Mouse (Mus musculus): ENCODE data around the gene Spag8. TPM values are rescaled to one million over a fixed set of nuclear protein-coding genes. Genes with fewer than 3 reads are reported as not detected.

Gene Spag8
- not detected for polyA plus RNA-seq (2014; fragmentation: Illumina TruSeq; extraction: RNeasy Lipid Tissue Mini Kit (QIAGEN cat#74804); ENCODE audit: low read depth, low replicate concordance)

DNA sequence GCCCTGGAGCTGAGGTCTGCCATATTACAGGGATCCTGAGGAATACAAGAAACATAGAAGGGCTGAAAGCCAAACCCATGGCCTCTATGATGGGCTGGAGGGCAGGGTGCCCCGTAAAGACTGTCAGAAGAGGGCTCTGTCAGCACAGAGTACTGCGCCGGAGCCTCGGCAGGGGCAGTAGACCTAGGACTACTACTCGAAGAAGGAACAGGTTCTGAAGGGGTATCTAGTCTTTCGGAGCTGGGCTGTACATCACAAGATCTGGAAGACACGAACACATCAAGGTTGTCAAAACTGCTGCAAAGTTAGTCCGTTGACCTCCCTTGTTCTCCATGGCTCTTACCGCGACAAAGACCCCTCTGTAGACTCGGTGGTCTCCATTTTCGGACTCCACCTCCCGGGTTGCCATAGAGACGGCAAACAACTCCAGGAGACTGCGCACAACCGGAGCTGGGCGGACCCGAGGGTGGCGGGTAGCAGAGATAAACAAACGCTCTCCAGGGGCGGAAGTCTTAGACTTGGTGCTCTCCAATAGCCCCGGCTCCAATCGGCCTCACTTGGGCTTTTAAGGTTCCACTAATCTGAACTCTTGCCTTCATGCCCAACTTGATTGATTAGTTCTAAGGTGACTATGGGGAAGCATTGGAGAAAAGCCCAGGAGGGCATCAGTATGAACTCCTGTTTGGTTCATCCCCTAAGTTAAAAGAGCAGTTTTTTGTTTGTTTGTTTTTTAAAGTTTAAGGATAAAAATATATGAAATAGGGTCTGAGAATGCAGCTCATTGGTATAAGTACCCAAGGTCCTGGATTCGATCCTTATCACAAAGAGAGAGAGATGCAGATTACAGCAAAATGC is at the start of gene Spag8:
Gene Spag8, minus strand, starts transcription at position 434 of the 855 bp plus-strand sequence.

DNA sequence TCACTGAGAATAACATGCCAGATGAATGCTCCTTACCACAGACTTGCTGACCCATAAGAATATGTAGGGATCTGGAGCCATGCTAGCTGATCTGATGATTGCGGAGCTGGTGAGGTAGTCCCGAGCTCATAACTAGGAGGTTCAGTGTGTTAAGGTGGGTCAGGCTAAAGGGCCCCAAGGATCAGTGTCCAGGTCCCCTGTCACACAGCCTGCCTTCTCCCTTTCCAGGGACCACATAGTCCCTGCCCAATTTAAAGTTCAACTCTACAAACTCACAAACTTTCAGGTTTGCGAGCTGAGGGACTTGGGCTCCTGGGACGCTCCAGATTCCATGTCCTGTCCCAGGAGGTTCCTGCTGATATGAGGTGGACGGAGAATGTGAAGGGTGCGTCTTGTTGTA is 47.3 kb upstream of the Spag8 start, which contains the start of gene Olfr70:
Gene Olfr70, minus strand, starts transcription at position 101 of the 400 bp plus-strand sequence.

DNA sequence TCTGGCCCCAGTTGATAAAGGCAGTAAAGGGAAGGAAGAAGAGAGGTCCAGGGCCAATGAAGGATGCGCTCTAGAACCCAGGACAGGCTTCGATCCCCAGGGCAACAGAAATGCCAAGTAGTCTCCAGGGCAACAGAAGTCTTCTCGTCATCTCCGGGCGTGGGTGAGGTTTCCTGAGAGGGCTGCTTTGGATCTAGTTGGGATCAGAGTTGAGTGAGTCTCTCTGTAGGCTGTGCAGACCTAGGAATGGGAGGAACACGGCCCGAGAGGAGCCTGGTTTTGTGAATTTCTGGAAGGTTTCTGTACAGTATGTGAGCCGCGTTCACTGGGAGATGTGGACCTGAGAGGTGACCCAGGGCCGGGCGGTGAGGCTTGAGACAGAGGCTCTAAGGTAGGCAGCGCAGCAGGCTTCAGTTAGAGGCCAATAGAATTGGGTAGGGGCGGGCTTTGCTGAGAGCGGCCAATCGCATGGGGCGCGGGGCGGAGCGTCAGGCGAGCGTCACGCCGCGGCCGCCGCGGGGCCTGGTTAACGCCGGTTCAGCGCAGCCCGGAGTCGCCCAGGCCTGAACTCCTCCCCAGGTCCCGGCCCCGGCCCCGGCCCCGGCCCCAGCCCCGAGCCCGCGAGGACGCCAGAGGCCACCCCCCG is 15.5 kb upstream of the Spag8 start, which contains the start of the genes Tmem8b and Fam221b:
Gene Tmem8b, plus strand, starts transcription at position 190 of the 646 bp plus-strand sequence.
Gene Fam221b, minus strand, starts transcription at position 364 of the 646 bp plus-strand sequence.

DNA sequence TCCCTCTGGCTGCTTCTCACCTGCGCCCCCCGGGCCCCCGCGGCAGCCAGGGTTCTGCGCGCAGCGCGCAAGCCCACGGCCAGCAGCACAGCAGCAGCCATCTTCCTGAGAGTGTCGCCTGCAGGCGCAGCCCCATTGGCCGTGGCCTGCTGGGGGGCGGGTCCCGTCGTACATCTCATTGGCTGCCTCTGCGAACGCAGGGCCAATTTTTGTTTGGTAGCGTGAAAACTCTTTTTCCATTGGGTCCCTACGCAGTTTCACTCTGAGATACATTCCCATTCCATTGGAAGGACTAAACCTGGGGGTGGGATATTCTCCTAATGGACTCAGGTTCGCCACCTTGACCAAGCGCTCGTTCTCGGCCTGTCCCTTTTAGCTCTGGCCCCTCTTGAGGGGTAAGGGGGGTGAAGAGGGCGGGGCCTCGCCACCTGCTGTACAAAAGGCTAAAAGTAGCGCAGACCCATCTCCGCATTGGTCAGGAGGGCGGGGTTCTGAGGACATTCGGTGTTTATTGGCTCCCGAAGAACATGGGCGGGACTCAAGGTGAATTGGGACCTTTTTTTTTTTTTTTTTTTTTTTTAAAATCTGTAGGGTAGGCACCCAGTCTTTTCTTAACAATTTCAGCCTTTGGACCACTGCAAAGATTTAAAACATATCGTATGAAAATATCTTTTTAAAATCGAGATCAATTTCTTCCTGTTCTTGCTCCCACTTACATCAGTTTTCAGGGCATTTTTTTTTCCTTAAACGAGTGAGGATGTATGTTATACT is 3.1 kb upstream of the Spag8 start, which contains the start of gene Hint2:
Gene Hint2, minus strand, starts transcription at position 128 of the 771 bp plus-strand sequence.

DNA sequence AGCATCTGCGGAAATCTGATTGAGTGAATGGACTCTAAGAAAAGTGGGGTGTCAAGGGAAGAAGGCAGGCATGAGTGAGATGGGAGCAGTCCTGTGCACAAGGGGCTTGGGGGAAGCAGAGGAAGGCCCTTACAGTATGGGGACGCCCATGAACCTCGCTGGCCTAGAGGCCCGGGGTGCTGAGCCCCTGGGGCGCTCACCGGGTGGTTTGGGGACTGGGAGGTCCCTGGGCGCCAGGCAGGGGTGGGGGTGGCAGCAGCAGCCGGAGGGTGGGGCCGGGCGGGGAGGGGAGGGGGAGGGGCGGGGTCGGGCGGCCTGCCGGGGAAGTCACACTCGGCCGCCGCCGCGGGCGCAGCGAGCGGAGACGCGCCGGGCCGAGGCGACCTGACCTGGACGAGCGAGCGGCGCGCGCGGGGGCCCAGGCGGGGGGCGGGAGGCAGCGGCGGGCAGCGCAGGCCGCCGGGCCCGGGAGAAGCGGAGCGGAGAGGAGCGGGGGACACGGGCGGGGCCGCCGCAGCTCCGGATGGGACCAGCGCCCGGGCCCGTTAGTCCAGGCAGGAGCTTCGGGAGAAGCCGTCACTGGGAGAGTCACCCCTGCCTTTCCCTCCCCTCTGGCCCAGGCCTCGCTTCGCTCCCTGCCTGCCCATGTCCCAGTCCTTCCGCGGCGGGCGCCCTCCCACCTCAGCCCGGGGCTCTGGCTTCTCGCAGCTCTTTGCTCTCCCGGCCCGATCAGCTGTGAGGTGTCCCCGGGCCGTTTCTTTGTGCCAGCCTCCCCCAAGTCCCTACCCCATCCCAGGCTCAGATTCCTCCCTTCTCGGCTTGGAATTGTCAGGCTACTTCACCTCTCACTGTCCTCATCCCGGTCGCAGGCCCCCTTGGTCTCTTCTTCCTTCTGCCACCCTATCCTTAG is 22.1 kb downstream of the Spag8 start, which contains the start of gene Npr2:
Gene Npr2, plus strand, starts transcription at position 890 of the 910 bp plus-strand sequence.

Other genes starting within 250 kb of the Spag8 start
- gene Fam166b, start 224.5 kb downstream of the Spag8 start, polyA plus RNA-seq (2014; fragmentation: Illumina TruSeq; extraction: RNeasy Lipid Tissue Mini Kit (QIAGEN cat#74804); ENCODE audit: low read depth, low replicate concordance), result not detected
- 0.37 TPM for gene Tesk1, start 211.7 kb downstream of the Spag8 start, polyA plus RNA-seq (2014; fragmentation: Illumina TruSeq; extraction: RNeasy Lipid Tissue Mini Kit (QIAGEN cat#74804); ENCODE audit: low read depth, low replicate concordance)
- gene Cd72, start 199.0 kb downstream of the Spag8 start, polyA plus RNA-seq (2014; fragmentation: Illumina TruSeq; extraction: RNeasy Lipid Tissue Mini Kit (QIAGEN cat#74804); ENCODE audit: low read depth, low replicate concordance), result 3.3 TPM
- not detected for gene Sit1, start 169.9 kb downstream of the Spag8 start, polyA plus RNA-seq (2014; fragmentation: Illumina TruSeq; extraction: RNeasy Lipid Tissue Mini Kit (QIAGEN cat#74804); ENCODE audit: low read depth, low replicate concordance)
- gene Ccdc107, start 160.7 kb downstream of the Spag8 start, polyA plus RNA-seq (2014; fragmentation: Illumina TruSeq; extraction: RNeasy Lipid Tissue Mini Kit (QIAGEN cat#74804); ENCODE audit: low read depth, low replicate concordance), result 19.9 TPM
- not detected for gene Arhgef39, start 153.9 kb downstream of the Spag8 start, polyA plus RNA-seq (2014; fragmentation: Illumina TruSeq; extraction: RNeasy Lipid Tissue Mini Kit (QIAGEN cat#74804); ENCODE audit: low read depth, low replicate concordance)
- gene Car9, start 146.6 kb downstream of the Spag8 start, polyA plus RNA-seq (2014; fragmentation: Illumina TruSeq; extraction: RNeasy Lipid Tissue Mini Kit (QIAGEN cat#74804); ENCODE audit: low read depth, low replicate concordance), result not detected
- gene Tpm2, start 129.8 kb downstream of the Spag8 start, polyA plus RNA-seq (2014; fragmentation: Illumina TruSeq; extraction: RNeasy Lipid Tissue Mini Kit (QIAGEN cat#74804); ENCODE audit: low read depth, low replicate concordance), result 3.7 TPM
- 14.6 TPM for gene Creb3, start 91.3 kb downstream of the Spag8 start, polyA plus RNA-seq (2014; fragmentation: Illumina TruSeq; extraction: RNeasy Lipid Tissue Mini Kit (QIAGEN cat#74804); ENCODE audit: low read depth, low replicate concordance)
- 14.8 TPM for gene Tln1, start 90.9 kb downstream of the Spag8 start, polyA plus RNA-seq (2014; fragmentation: Illumina TruSeq; extraction: RNeasy Lipid Tissue Mini Kit (QIAGEN cat#74804); ENCODE audit: low read depth, low replicate concordance)
- gene Rgp1, start 74.9 kb downstream of the Spag8 start, polyA plus RNA-seq (2014; fragmentation: Illumina TruSeq; extraction: RNeasy Lipid Tissue Mini Kit (QIAGEN cat#74804); ENCODE audit: low read depth, low replicate concordance), result 5.0 TPM
- gene Gba2, start 74.7 kb downstream of the Spag8 start, polyA plus RNA-seq (2014; fragmentation: Illumina TruSeq; extraction: RNeasy Lipid Tissue Mini Kit (QIAGEN cat#74804); ENCODE audit: low read depth, low replicate concordance), result 2.2 TPM
- not detected for gene Msmp, start 69.1 kb downstream of the Spag8 start, polyA plus RNA-seq (2014; fragmentation: Illumina TruSeq; extraction: RNeasy Lipid Tissue Mini Kit (QIAGEN cat#74804); ENCODE audit: low read depth, low replicate concordance)
- gene Npr2, start 21.7 kb downstream of the Spag8 start, polyA plus RNA-seq (2014; fragmentation: Illumina TruSeq; extraction: RNeasy Lipid Tissue Mini Kit (QIAGEN cat#74804); ENCODE audit: low read depth, low replicate concordance), result 17.8 TPM
- gene Hint2, start 2.9 kb upstream of the Spag8 start, polyA plus RNA-seq (2014; fragmentation: Illumina TruSeq; extraction: RNeasy Lipid Tissue Mini Kit (QIAGEN cat#74804); ENCODE audit: low read depth, low replicate concordance), result 23.0 TPM
- 0.72 TPM for gene Tmem8b, start 15.4 kb upstream of the Spag8 start, polyA plus RNA-seq (2014; fragmentation: Illumina TruSeq; extraction: RNeasy Lipid Tissue Mini Kit (QIAGEN cat#74804); ENCODE audit: low read depth, low replicate concordance)
- not detected for gene Fam221b, start 15.6 kb upstream of the Spag8 start, polyA plus RNA-seq (2014; fragmentation: Illumina TruSeq; extraction: RNeasy Lipid Tissue Mini Kit (QIAGEN cat#74804); ENCODE audit: low read depth, low replicate concordance)
- gene Olfr70, start 47.2 kb upstream of the Spag8 start, polyA plus RNA-seq (2014; fragmentation: Illumina TruSeq; extraction: RNeasy Lipid Tissue Mini Kit (QIAGEN cat#74804); ENCODE audit: low read depth, low replicate concordance), result not detected
- gene Olfr71, start 56.7 kb upstream of the Spag8 start, polyA plus RNA-seq (2014; fragmentation: Illumina TruSeq; extraction: RNeasy Lipid Tissue Mini Kit (QIAGEN cat#74804); ENCODE audit: low read depth, low replicate concordance), result not detected
- not detected for gene Hrct1, start 73.6 kb upstream of the Spag8 start, polyA plus RNA-seq (2014; fragmentation: Illumina TruSeq; extraction: RNeasy Lipid Tissue Mini Kit (QIAGEN cat#74804); ENCODE audit: low read depth, low replicate concordance)
- not detected for gene Spaar, start 76.4 kb upstream of the Spag8 start, polyA plus RNA-seq (2014; fragmentation: Illumina TruSeq; extraction: RNeasy Lipid Tissue Mini Kit (QIAGEN cat#74804); ENCODE audit: low read depth, low replicate concordance)
- gene Olfr159, start 117.4 kb upstream of the Spag8 start, polyA plus RNA-seq (2014; fragmentation: Illumina TruSeq; extraction: RNeasy Lipid Tissue Mini Kit (QIAGEN cat#74804); ENCODE audit: low read depth, low replicate concordance), result not detected
- gene Olfr156, start 170.3 kb upstream of the Spag8 start, polyA plus RNA-seq (2014; fragmentation: Illumina TruSeq; extraction: RNeasy Lipid Tissue Mini Kit (QIAGEN cat#74804); ENCODE audit: low read depth, low replicate concordance), result not detected
- gene Olfr157, start 186.6 kb upstream of the Spag8 start, polyA plus RNA-seq (2014; fragmentation: Illumina TruSeq; extraction: RNeasy Lipid Tissue Mini Kit (QIAGEN cat#74804); ENCODE audit: low read depth, low replicate concordance), result not detected
- not detected for gene Olfr155, start 198.0 kb upstream of the Spag8 start, polyA plus RNA-seq (2014; fragmentation: Illumina TruSeq; extraction: RNeasy Lipid Tissue Mini Kit (QIAGEN cat#74804); ENCODE audit: low read depth, low replicate concordance)
- 2.9 TPM for gene Reck, start 221.9 kb upstream of the Spag8 start, polyA plus RNA-seq (2014; fragmentation: Illumina TruSeq; extraction: RNeasy Lipid Tissue Mini Kit (QIAGEN cat#74804); ENCODE audit: low read depth, low replicate concordance)